Mouse (Mus musculus) megakaryocyte, embryonic 14.5 days (primary cell): ENCODE measurements around the gene 9530068E07Rik.

Experiments
- FLI1 ChIP-seq: IDR thresholded peaks from 2 replicates; pipeline ENCODE4 v1.6.1; 2012; ENCODE audit warnings: low read length, inconsistent platforms, mixed read lengths
- GATA1 ChIP-seq: IDR thresholded peaks from 3 replicates; pipeline ENCODE4 v1.6.1; 2012; ENCODE audit warnings: mixed read lengths, low read length, inconsistent platforms, borderline replicate concordance

- TF ChIP-seq GATA1 (no peak), FLI1 (no peak)
Observed at GRCm38 (mm10) chr11:52401476-52401875, 5.2 kb downstream of the 9530068E07Rik start.
